Mouse (Mus musculus): ENCODE measurements around the gene Mosmo.

Mosmo gene

GRCm38 (mm10) chr7:120677001-120677643 is at the start of gene Mosmo:
Gene Mosmo (plus strand): TSS chr7:120677618.
- DNase-seq, result peak; percentile 63

- DNase-seq, result no peak
These were observed 44.9 kb upstream of the Mosmo start for GRCm38 (mm10) chr7:120632518-120632917.

- peak; percentile 10 for DNase-seq
These were observed 43.1 kb upstream of the Mosmo start for GRCm38 (mm10) chr7:120634301-120634700.

- DNase-seq, result peak; percentile 85
These were observed 42.6 kb upstream of the Mosmo start, which contains the start of gene Uqcrc2 for GRCm38 (mm10) chr7:120634711-120635361. Gene Uqcrc2 (plus strand): TSS chr7:120635176.

GRCm38 (mm10) chr7:120635362-120635781 is 42.0 kb upstream of the Mosmo start:
- no peak for DNase-seq

- DNase-seq, result no peak
These were observed 41.6 kb upstream of the Mosmo start for GRCm38 (mm10) chr7:120635821-120636220.

GRCm38 (mm10) chr7:120643217-120643616 is 34.2 kb upstream of the Mosmo start:
- no peak for DNase-seq

- DNase-seq, result no peak
These were observed 29.6 kb upstream of the Mosmo start for GRCm38 (mm10) chr7:120647849-120648248.

- no peak for DNase-seq
These were observed 15.3 kb upstream of the Mosmo start for GRCm38 (mm10) chr7:120662079-120662478.

GRCm38 (mm10) chr7:120670153-120670875 is 7.1 kb upstream of the Mosmo start, which contains the start of gene Pdzd9:
Gene Pdzd9 (minus strand): TSS chr7:120670343.
- peak; percentile 52 for DNase-seq

GRCm38 (mm10) chr7:120671271-120671670 is 6.1 kb upstream of the Mosmo start:
- DNase-seq, result no peak

- peak; percentile 65 for DNase-seq
These were observed 530 bp downstream of the Mosmo start for GRCm38 (mm10) chr7:120677764-120678531.

GRCm38 (mm10) chr7:120679023-120679422 is 1.6 kb downstream of the Mosmo start:
- no peak for DNase-seq

- DNase-seq, result no peak
These were observed 4.6 kb downstream of the Mosmo start for GRCm38 (mm10) chr7:120682002-120682401.

GRCm38 (mm10) chr7:120684731-120685161 is 7.3 kb downstream of the Mosmo start:
- no peak for DNase-seq

- DNase-seq, result no peak
These were observed 7.8 kb downstream of the Mosmo start for GRCm38 (mm10) chr7:120685227-120685626.

GRCm38 (mm10) chr7:120690634-120691033 is 13.2 kb downstream of the Mosmo start:
- DNase-seq, result no peak

GRCm38 (mm10) chr7:120693831-120694375 is 16.5 kb downstream of the Mosmo start:
- no peak for DNase-seq

GRCm38 (mm10) chr7:120695196-120695595 is 17.8 kb downstream of the Mosmo start:
- DNase-seq, result no peak

GRCm38 (mm10) chr7:120695641-120696040 is 18.2 kb downstream of the Mosmo start:
- no peak for DNase-seq

- DNase-seq, result no peak
These were observed 18.9 kb downstream of the Mosmo start for GRCm38 (mm10) chr7:120696331-120696730.

GRCm38 (mm10) chr7:120699586-120699985 is 22.2 kb downstream of the Mosmo start:
- no peak for DNase-seq

- DNase-seq, result no peak
These were observed 26.5 kb downstream of the Mosmo start for GRCm38 (mm10) chr7:120703888-120704287.

Measured in cerebellum, adult 9-11 months (tissue).